ENCODE assay signal across 8 mouse cellular contexts in the genomic region with DNA sequence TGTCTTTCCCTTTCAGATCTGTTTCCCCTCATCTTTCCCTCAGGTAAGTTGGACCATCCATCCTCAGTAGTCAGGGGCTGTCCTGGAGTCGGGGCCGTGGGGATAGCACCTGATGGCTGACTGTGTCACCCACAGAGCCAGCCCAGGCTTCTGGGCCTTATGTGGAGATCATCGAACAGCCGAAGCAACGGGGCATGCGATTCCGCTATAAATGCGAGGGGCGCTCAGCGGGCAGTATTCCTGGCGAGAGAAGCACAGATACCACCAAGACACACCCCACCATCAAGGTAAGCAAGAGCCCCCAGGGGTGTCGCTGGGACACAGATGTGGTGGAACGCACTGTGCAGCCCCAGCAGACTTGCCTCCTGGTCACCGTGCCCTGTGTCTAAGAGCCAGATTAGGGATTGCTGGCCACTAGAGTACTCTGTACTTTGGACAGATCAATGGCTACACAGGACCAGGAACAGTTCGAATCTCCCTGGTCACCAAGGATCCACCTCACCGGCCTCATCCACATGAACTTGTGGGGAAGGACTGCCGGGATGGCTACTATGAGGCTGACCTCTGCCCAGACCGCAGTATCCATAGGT. TPM values are rescaled to one million over a fixed set of nuclear protein-coding genes. Genes with fewer than 3 reads are reported as not detected.
DNase-seq lines count a peak whose midpoint lies in the region; ATAC-seq and TF ChIP-seq lines count a peak whose summit lies in the region.

No protein-coding gene starts in this region.

- TF ChIP-seq POLR2A in thymus, adult 2 months (IDR thresholded peaks at IDR 0.05; ENCODE audit: control insufficient read depth, extremely low read depth, insufficient read depth, low read length, poor library complexity): no peak

- H3K4me3 ChIP-seq in gastrocnemius, adult 2 months: peak overlapping the region; percentile 92
- peak overlapping the region; percentile 94 for H3K4me3 ChIP-seq in thymus, adult 2 months (ENCODE audit: control insufficient read depth, insufficient read depth, low read length)
- H3K4me3 ChIP-seq in liver, embryonic 13.5 days (replicated peaks): peak overlapping the region; percentile 86

- TF ChIP-seq CTCF in gastrocnemius, adult 2 months (IDR thresholded peaks at IDR 0.05): no peak
- TF ChIP-seq CTCF in thymus, adult 2 months (IDR thresholded peaks at IDR 0.05; ENCODE audit: borderline replicate concordance, control insufficient read depth, extremely low read depth, insufficient read depth, low read length, poor library complexity): no peak

- H3K36me3 ChIP-seq in thymus, adult 2 months (ENCODE audit: control insufficient read depth, insufficient read depth, low read length): peaks cover 38% of the 10 kb centered on the region
- peaks cover 46% of the 10 kb centered on the region for H3K36me3 ChIP-seq in liver, embryonic 13.5 days

- peak overlapping the region; percentile 100 for H3K27ac ChIP-seq in gastrocnemius, adult 2 months
- H3K27ac ChIP-seq in thymus, adult 2 months (ENCODE audit: control insufficient read depth, insufficient read depth, low read length): no peak overlapping the region
- H3K27ac ChIP-seq in liver, embryonic 13.5 days: peak overlapping the region; percentile 87

- no peaks in the 10 kb centered on the region for H3K27me3 ChIP-seq in thymus, adult 2 months (ENCODE audit: control insufficient read depth, insufficient read depth, low read length)
- no peaks in the 10 kb centered on the region for H3K27me3 ChIP-seq in liver, embryonic 13.5 days

- intact Hi-C loops in gastrocnemius, adult 2 months (cut with DNase I): no loop called here

- ATAC-seq in liver, embryonic 13.5 days (ENCODE audit: low read depth): no peak
- ATAC-seq in cerebellum, adult (ENCODE audit: insufficient number of reproducible peaks, low FRiP score, low TSS enrichment): no peak

- WGBS in thymus, adult 2 months: 95% methylated on average over 18 of the region's 18 CpGs
- 81% methylated on average over 18 of the region's 18 CpGs for WGBS in liver, embryonic 13.5 days (ENCODE audit: insufficient replicate concordance)

- no peaks in the 10 kb centered on the region for H3K9me3 ChIP-seq in liver, embryonic 13.5 days (replicated peaks)

- H3K9ac ChIP-seq in liver, embryonic 13.5 days: peak overlapping the region; percentile 90

- peaks cover 16% of the 10 kb centered on the region for H3K4me1 ChIP-seq in thymus, adult 2 months (replicated peaks; ENCODE audit: control insufficient read depth, insufficient read depth, low read length)
- peaks cover 53% of the 10 kb centered on the region for H3K4me1 ChIP-seq in liver, embryonic 13.5 days (replicated peaks)

- peak overlapping the region; percentile 93 for H3K4me2 ChIP-seq in liver, embryonic 13.5 days

- no peak for DNase-seq in gastrocnemius, adult 2 months
- DNase-seq in gastrocnemius, postnatal 4 days (ENCODE audit: low spot score in 2 of 2): no peak
- DNase-seq in thymus, adult 2 months: no peak
- DNase-seq in thymus, postnatal 36 days: no peak
- DNase-seq in liver, embryonic 13.5 days: no peak
- no peak for DNase-seq in frontal cortex, postnatal 36 days (ENCODE audit: low spot score in 2 of 2)
- no peak for DNase-seq in right cerebral cortex, adult 2 months (ENCODE audit: low spot score in 2 of 2)

RNA-seq across cellular contexts. Expression of gene Rela, which starts 1.2 kb away (rescaled TPM):
- total RNA-seq in gastrocnemius, adult 2 months (2021): 10 to 100 TPM; 14.6 to 14.7 TPM
- 10 to 100 TPM; 35.9 to 39.1 TPM for total RNA-seq in gastrocnemius, postnatal 4 days (2021)
- polyA plus RNA-seq in thymus, adult 2 months (2012; rRNA removed): 112 and 142 TPM in 2 replicates
- polyA plus RNA-seq in liver, embryonic 13.5 days (2015; fragmentation: Nextera tagmentation; extraction: Ambion mirVana): 24.5 and 28.8 TPM in 2 replicates

RNA-seq across cellular contexts. Expression of gene Sipa1, which starts 25.0 kb away (rescaled TPM):
- 10 to 100 TPM in 1 of 2 experiments, 1 to 10 TPM in 1; 10.0 to 11.0 TPM for total RNA-seq in gastrocnemius, adult 2 months (2021)
- total RNA-seq in gastrocnemius, postnatal 4 days (2021): 10 to 100 TPM; 47.7 to 52.2 TPM
- polyA plus RNA-seq in thymus, adult 2 months (2012; rRNA removed): 267 and 301 TPM in 2 replicates
- polyA plus RNA-seq in liver, embryonic 13.5 days (2015; fragmentation: Nextera tagmentation; extraction: Ambion mirVana): 23.3 and 24.6 TPM in 2 replicates

RNA-seq across cellular contexts. Expression of gene Kat5, which starts 28.5 kb away (rescaled TPM):
- 10 to 100 TPM; 20.9 to 23.7 TPM for total RNA-seq in gastrocnemius, adult 2 months (2021)
- total RNA-seq in gastrocnemius, postnatal 4 days (2021): 10 to 100 TPM; 50.1 to 54.4 TPM
- polyA plus RNA-seq in thymus, adult 2 months (2012; rRNA removed): 90.0 and 106 TPM in 2 replicates
- 21.7 and 23.8 TPM in 2 replicates for polyA plus RNA-seq in liver, embryonic 13.5 days (2015; fragmentation: Nextera tagmentation; extraction: Ambion mirVana)

RNA-seq across cellular contexts. Expression of gene Rnaseh2c, which starts 36.8 kb away (rescaled TPM):
- 10 to 100 TPM; 42.4 to 53.6 TPM for total RNA-seq in gastrocnemius, adult 2 months (2021)
- 10 to 100 TPM; 55.2 to 67.2 TPM for total RNA-seq in gastrocnemius, postnatal 4 days (2021)
- 87.0 and 96.5 TPM in 2 replicates for polyA plus RNA-seq in thymus, adult 2 months (2012; rRNA removed)
- polyA plus RNA-seq in liver, embryonic 13.5 days (2015; fragmentation: Nextera tagmentation; extraction: Ambion mirVana): 164 and 176 TPM in 2 replicates

RNA-seq across cellular contexts. Expression of gene Map3k11, which starts 50.0 kb away (rescaled TPM):
- 10 to 100 TPM in 1 of 2 experiments, 1 to 10 TPM in 1; 8.7 to 11.8 TPM for total RNA-seq in gastrocnemius, adult 2 months (2021)
- total RNA-seq in gastrocnemius, postnatal 4 days (2021): 10 to 100 TPM; 29.7 to 30.2 TPM
- 141 and 144 TPM in 2 replicates for polyA plus RNA-seq in thymus, adult 2 months (2012; rRNA removed)
- 13.8 and 15.9 TPM in 2 replicates for polyA plus RNA-seq in liver, embryonic 13.5 days (2015; fragmentation: Nextera tagmentation; extraction: Ambion mirVana)

Comparison
In these comparisons a context has a peak if more than half of its experiments do, and no peak if none do; other contexts are left out.
1. RNA of gene Sipa1, which starts 25.0 kb away (total RNA-seq): 47.7 to 52.2 TPM in gastrocnemius, postnatal 4 days; 10.0 to 11.0 TPM in gastrocnemius, adult 2 months; every median in the first group is over 4 times any median in the second.
2. Peak in every context shown above with its lines, with median percentiles within 50 percentile points of each other: H3K4me3 ChIP-seq.